Mouse (Mus musculus) left cerebral cortex, adult 9 months (tissue): ENCODE data around the gene Ppox.

ENCODE experiments used
- DNase-seq, 2 experiments: peaks; one replicate each; pipeline ENCODE4 v3.0.0; 2022; ENCODE audit warnings: low spot score in 2 of 2

Gene Ppox

DNA sequence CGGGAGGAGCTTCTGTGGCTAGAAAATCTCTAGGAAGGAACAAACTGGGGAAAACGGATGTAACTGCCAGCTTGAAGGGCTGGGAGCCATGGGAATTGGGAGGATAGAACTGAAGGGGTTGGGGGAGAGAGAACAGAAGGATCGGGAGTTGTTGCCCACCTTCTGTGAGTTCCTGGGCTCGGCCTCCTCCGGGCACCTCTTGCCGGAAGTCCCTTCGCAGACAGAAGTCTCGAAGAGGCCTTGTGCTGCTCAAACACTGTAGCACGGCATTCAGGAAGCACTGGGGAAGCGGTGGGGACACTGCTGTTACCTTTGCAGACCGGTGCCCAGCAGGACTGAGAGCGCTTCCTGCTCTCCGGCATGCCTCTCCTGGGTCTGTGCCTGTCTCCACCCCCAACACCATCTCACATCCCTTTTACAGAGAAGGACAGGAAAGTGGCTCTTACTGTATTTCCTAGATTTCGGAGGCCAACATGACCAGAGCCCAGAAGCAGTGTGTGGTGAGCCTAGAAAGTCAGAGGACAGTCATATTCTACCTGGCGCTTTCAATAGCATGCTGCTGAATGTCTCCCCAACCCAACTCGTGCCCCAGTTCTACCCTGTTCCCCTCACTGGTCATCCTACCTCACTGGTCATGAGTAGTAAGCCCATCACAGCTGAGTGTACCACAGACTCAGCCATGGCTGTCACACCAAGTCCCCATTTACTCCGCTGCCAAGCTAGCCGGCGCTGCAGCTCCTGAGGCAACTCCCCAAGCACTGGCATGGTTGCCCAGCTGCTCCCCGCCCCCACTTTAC, 4.3 kb upstream of the Ppox start:
- peak in 1 of 2 experiments; percentile 7 for DNase-seq

DNA sequence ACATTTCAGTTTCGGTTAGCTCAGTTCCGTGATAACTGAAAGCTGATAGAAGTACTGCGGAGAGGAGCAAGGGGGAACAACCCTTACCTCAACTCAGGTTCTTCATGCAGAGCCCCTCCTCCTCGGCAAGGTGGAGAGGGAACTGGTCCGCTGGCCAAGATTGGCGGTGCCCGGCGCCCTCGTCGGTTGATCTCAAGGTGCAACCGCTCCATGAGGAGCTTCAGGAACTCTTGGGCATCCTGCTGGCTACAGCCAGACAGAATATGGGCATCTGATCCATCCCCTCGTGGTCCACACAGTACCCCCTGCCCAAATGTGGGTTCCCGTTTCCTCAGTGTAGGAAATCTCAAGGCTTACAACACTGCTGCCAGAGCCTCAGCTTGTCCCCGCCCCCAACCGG, 3.5 kb upstream of the Ppox start:
- no peak for DNase-seq

DNA sequence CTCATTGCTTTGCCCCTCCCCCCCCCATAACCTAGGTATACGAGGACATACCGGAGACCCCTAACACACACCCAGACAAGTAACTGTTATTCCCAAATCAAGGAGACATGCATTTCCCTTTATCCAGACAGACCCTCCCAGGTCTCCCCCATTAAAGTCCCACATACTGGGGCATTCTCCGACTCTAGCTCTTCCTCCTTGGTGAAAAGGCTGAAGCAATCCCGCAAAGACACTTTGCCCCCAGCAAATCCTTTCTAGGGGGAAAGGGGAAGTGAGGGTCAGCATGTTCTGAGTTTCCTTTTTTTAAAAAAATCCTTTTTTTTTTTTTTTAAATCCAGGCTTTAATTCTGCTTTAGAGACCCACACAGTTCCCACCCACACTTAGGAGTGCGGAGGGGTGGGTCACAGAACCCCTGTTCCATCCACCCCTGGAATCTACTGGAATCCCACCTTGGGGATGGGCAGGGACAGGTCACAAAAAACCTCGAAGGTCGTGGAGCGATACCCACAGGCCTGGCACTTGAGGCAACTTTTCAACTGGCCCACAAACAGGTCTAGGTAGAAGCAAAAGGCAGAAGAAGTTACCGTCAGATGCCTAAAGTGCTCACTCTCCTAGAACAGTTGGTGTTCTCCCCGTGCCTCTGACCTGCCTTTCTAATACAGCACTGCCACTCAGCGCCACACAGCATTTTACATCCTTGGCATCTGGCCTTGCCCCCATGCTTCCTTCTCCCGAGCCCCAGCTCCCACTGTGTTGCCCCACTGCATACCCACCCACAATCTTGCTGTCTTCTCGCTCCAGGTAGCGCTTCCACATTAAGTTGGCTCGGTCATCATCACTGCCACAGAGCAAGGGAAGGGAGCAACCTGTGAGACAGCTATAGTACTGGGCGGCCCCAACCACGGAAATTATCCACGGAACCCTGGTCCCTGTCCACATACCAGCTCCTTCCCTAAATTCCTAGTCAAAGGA, 2.5 kb upstream of the Ppox start:
- DNase-seq, result no peak

DNA sequence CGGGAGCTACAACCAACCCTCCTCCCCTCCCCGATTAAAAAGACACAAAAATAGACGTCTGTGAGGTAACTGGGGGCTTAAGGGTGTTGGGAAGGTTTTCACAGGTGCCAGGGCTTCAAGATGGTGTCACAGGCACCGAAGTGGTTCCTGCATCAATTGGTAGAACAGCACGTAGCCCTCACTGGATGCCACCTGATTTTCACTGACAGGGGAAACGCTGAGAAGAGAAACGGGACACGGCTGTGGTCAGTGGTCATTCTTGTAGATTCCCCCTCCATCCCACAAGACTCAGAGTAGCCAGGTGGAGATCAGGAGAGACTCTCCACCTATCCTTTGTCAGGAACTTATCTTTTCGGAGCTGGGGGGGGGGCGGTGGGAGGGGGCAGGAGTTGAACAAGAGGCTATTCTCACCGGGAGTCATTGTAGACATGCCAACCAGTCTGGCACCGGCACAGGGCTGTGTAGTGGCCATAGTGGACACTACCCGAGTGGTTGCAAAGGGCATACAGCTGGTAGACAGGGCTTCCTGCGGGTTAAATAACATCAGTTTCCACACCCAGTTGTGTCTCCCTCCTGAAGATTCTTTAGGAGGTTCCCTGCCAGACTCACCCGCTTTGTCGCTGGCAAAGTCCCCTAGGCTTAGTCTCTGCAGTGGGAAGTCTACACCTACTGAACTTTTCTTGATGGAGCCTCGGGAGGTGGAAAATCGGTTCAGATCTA, 1.3 kb upstream of the Ppox start:
- no peak for DNase-seq

DNA sequence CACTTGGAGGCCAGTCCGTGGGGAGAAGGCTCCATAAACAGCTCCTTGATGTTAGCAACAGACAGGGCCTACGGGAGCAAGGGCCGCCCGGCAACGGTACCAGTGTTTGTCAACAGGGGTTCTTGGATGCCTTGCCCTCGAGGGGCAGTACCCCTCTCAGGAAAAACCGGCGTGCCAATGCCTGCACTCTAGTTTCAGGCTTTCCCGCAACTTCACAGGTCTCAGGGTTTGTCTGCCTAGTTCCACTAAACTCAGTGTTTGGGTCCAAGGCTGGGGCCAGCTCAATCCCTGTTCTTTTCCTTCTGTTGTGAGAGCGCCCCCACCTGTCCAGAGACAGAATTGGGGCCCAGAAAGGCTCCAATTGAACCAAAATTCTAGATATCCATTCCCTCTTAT, 540 bp upstream of the Ppox start:
- peak in 1 of 2 experiments; percentile 83 for DNase-seq

GRCm38 (mm10) chr1:171280250-171280915, 603 bp downstream of the Ppox start:
- DNase-seq, result no peak

DNA sequence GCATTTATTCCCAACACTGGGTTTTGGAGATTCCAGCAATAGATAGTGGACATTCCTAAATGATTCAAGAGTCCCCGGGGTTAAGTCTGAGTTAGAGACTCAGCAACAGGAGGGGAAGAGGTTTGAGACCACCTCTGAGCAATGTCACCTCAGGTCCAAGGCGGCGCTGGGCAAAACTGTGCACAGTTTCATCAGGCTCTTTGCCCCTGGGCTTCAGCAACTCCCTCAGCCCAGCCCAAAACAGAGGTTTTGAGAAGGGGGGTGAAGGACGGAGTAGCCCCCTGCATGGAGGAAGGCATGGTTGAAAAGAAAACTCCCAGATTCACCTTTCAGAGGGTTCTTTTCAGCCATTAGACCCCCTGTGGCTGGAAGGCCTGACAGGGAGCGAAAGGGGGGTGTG, 1.3 kb downstream of the Ppox start:
- no peak for DNase-seq

DNA sequence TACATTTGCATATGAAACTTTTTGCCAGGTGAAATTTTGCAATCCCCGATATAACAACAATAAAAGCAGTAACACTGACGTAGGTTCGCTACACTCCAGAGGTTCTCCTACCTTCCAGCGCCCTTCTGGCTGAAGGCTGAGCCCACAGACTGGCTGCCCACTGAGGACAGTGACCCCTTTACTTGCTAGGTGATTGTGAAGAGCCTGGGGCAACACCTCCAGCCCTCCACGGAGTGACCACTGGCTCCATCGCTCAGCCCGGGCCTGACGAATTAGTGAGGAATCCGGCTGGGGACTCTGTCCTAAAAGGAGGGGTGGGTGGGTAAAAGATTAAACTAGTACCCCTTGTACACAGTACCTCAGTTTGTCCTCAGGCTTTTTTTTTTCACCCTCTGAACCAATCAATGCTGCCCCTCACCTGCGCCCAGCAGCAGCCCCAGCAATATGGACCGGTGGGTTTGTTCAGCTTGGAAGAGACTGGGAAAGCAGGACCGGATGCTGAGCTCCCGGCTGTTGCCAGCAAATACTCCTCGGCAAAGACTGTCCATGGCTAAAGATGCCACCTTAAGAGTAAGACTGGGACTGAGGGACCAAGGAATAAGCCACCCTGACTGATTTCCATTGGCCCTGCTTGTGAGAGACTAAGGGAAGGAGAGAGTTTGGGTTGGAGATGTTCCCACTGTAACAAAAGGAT, 1.8 kb downstream of the Ppox start:
- no peak for DNase-seq

DNA sequence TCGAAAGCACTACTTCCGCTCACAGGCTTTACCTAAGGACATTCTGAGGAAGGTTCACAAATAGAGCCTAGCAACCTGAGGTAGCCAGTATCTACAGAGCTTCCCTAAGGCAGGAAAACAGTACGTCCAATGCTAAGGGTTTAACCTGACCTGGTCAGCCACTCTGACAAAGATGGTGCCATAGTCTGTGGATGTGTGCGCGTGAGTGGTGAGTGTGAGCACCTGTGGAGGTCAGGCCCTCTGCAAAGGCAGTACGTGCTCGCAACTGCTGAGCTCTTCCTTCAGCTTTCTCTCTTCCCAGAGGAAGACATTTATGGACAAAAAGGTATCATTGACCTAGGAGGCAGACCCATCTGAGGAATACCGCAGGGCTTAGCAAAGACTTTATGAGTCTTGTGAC, 2.5 kb downstream of the Ppox start:
- DNase-seq, result no peak

- DNase-seq, result no peak
These were observed 3.2 kb downstream of the Ppox start for GRCm38 (mm10) chr1:171277736-171278135.

- no peak for DNase-seq
These were observed 4.8 kb downstream of the Ppox start for GRCm38 (mm10) chr1:171276110-171276748.

GRCm38 (mm10) chr1:171275144-171275734, 5.7 kb downstream of the Ppox start:
- no peak for DNase-seq

DNA sequence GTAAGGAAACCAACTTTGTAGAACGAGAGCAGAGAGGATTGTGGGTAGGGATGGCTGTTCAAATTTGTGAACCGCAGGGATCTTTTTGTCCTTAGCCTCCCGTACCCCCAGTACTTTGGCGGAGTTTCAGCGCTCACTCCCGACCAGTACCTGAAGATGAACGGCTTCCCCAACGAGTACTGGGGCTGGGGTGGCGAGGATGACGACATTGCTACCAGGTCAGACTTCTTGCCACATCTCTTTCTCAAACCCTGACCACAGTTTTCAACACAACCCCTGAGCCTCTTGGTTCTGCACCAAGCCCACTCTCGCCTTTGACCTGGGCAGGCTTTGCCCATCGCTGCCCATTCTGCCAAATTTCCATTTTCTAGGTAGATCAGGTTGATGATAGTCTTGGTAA, 6.8 kb downstream of the Ppox start:
- DNase-seq, result no peak

DNA sequence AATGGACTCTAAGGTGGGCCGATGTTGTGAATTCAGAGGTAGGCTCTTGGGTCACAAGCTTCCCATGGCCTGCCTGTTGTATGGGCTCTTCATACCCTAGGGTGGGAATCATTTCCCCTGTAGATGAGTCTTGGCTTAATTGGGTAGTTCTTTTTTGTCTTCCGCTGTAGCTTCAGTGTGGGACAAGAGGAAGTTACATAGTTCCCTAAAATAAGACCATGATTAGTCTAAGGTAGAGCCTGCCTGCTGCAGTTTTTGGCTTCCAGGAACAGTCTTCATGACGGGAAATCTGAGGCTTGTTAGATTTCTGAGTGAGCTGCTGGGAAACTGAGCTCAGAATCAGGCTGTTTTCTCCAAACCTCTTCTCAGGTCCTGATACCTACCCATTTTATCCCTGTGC, 8.9 kb downstream of the Ppox start:
- DNase-seq, result no peak

DNA sequence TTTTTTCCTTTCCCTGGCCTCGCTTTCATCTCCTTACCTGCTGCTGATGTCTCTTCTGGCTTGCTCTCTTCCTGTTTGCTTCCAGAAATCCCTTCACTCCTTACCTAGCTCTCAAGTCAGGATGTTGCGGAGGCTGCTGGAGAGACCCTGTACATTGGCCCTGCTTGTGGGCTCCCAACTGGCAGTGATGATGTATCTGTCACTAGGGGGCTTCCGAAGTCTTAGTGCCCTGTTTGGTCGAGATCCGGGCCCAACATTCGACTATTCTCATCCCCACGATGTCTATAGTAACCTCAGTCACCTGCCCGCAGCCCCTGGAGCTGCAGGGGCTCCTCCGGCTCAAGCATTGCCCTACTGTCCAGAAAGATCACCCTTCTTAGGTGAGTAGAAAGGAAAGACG, 9.4 kb downstream of the Ppox start:
- DNase-seq, result no peak

DNA sequence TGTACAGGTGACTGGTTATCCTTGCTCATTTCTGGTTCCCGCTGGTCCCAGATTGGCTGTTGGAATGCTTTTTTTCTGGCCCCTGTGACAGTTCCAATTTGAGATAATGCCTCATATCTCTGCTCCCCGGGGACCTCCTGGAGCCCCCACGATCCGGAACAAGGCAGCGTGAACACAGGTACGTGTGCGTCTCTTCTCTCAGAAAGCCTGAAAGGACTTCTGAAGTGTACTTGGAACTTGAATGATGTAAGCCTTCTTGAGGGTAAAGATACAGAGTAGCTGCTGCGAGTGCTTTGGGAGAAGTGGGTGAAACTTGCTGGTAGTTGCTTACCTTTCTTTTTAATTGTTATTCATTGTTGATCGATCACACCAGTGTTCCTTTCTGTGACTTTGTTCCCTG, 9.8 kb downstream of the Ppox start:
- DNase-seq, result no peak

DNA sequence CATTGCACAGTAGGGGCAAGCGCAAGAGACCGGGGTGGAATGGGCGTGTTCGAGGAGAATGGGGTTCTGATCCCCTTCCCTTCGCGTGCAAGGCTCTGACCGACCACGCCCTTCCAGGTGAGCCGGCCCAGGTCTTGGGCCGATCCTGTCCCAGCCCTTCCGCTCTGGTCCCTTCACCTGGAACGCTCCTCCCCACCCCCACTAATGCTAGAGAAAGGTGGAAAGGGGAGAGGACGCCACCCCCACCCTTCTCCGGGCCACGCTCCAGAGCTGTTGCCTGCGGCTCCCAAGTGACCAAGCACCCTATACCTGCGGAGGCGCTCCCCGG, 10.4 kb downstream of the Ppox start:
- DNase-seq, result no peak

DNA sequence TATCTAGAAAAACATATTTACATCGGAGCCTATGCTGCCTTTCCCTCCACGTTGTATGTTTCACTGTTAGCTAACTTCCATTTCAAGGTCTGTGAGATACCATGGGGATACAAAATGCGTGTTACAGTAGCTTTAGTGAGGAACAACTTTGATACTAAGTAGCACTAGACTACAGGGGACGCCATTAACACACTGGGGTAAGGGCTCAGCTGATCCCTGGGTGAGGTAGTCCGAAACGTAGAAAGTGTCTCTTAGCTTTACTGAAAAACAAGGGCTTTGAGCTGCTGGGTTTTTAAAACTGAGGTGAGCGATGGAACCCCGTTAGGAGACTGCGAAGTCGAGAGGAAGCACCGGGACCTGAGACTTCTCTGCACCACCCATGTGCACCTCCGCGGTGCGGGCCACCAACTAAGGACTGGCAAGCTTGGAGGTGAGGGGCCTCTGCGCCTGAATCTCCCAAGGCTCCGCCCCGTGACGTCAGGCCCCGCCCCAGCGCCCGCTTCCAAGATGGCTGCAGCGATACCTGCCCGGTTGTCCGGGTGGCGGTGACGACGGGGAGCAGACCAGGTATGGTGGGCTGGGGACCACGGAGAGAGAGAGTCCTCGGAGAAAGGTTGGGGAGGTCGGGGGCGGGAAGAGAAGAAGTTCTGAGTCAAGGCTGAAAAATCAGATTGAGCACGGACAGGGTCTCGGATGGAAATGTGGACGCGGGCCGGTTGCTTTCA, 11.0 kb downstream of the Ppox start, which contains the start of gene B4galt3:
TSS of gene B4galt3 (plus strand) at position 481 of the 725 bp plus-strand sequence.
- DNase-seq, result peak; percentile 83 to 96

DNA sequence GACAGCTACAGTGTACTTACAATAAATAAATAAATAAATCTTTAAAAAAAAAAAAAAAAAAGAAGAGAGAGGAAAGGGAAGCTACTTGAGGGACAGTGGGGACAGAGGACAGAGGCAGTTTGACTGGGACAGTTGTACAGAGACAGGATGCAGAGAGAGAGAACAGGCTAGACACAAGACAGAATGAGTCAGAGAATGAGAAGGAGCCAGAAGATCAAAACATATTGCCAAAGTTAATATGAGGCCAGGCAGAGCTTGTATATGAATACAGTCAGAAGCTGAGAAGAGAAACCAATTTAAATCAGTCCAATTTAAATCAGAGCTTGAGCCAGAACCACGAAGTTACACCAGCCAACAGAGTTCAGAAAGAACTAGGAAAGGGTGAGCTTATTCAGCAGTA, 12.6 kb downstream of the Ppox start:
- DNase-seq, result no peak
